Mouse (Mus musculus) kidney, adult 2 months (tissue): Measurements from ENCODE around the gene Mvb12b. TPM values are rescaled to one million over a fixed set of nuclear protein-coding genes. Genes with fewer than 3 reads are reported as not detected.

Experiments
- DNase-seq: peaks from one replicate; pipeline ENCODE4 v3.0.0; 2021
- H3K27ac ChIP-seq: fragments of 200-500 bp; 2 replicates; pipeline ENCODE4 v1.5.1; 2012; ENCODE audit warnings: low read depth, low read length, control low read depth, inconsistent platforms; ENCODE audit not compliant: insufficient read depth
- H3K27me3 ChIP-seq: fragments of 200-500 bp; replicated peaks from 2 replicates; pipeline ENCODE4 v1.6.1; 2012; ENCODE audit warnings: mild to moderate bottlenecking, moderate library complexity, low read length, inconsistent platforms; ENCODE audit not compliant: control insufficient read depth, insufficient read depth
- H3K36me3 ChIP-seq: fragments of 200-500 bp; 2 replicates; pipeline ENCODE4 v1.6.1; 2012; ENCODE audit warnings: mild to moderate bottlenecking, moderate library complexity, low read length, inconsistent platforms; ENCODE audit not compliant: control insufficient read depth, insufficient read depth
- H3K4me1 ChIP-seq: fragments of 200-500 bp; 2 replicates; pipeline ENCODE4 v1.6.1; 2011; ENCODE audit warnings: low read length; ENCODE audit not compliant: control insufficient read depth, insufficient read depth
- H3K4me3 ChIP-seq: fragments of 200-500 bp; 2 replicates; pipeline ENCODE4 v1.5.1; 2011; ENCODE audit warnings: mild to moderate bottlenecking, low read depth, low read length, control low read depth; ENCODE audit not compliant: insufficient read depth
- CTCF ChIP-seq: fragments of 200-500 bp; conservative IDR thresholded peaks from 2 replicates; pipeline ENCODE4 v1.5.1; 2011; ENCODE audit warnings: low read depth, mild to moderate bottlenecking, control low read depth, low read length, moderate library complexity, mixed read lengths; ENCODE audit not compliant: insufficient read depth, insufficient read length
- POLR2A ChIP-seq: fragments of 200-500 bp; IDR thresholded peaks from one replicate; pipeline ENCODE4 v1.6.1; 2011; ENCODE audit warnings: low read depth, low read length, control low read depth
- WGBS: fragments of 180-500 bp; shearing (Covaris S2); methylation state at CpG from one replicate; pipeline ENCODE4 v1.1.7; 2018; 5-methylcytosine and 5-hydroxymethylcytosine counted together
- polyA plus RNA-seq: library from polyadenylated mRNA; depleted of rRNA; stranded (reverse); fragments of >200 nt; gene quantifications from 2 replicates; pipeline ENCODE4 v1.2.3, GENCODE M21; 2012

Gene Mvb12b
- polyA plus RNA-seq, 1 experiment: 29.2 TPM

DNA sequence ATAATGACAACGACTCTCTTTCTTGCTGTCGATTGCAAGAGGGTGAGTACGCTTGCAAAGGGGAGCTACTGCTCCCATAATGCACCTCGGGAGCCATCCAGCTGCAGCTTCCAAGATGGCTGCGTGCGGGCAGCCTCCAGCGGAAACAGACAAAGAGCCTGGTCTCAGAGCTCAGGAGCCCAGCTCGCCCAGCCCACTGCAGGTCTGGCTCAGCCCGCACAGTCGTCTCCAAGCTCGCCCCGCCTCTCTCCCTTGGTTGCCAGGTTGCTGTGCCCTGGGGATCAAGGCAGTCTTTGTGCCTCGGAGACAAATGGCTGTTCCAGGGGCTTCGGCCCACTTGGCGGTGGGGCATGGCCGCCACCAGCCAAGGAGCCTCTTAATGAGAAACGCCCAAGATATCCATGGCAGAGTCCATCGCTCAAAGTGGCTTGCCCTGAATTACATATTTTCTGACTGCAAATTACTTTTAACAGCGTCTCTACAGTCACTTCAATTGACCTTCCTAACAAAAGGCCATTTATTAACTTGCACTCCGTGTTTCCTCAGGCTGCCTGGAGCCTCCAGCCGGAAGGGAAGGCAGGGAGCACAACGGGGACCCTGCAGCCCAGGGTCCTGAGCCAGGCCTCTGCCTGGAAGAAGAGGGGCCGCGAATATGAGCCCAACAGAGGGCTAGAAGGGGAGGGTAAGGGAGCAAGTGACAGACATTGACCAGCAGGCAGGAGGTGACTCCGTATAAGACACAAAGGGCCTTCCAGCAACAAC is 11.0 kb downstream of the Mvb12b start:
- Histone ChIP-seq H3K27ac (peak overlapping the region; percentile 54; the same call in 1 of the 2 replicates), H3K4me1 (peaks cover 41% of the 10 kb centered on the region), H3K36me3 (no peaks in the 10 kb centered on the region), H3K4me3 (no peak overlapping the region), H3K27me3 (no peaks in the 10 kb centered on the region)
- DNase-seq: peak; percentile 86
- no peak for TF ChIP-seq CTCF
- no peak for TF ChIP-seq POLR2A
- 28% methylated on average over 25 of the region's 25 CpGs for WGBS

DNA sequence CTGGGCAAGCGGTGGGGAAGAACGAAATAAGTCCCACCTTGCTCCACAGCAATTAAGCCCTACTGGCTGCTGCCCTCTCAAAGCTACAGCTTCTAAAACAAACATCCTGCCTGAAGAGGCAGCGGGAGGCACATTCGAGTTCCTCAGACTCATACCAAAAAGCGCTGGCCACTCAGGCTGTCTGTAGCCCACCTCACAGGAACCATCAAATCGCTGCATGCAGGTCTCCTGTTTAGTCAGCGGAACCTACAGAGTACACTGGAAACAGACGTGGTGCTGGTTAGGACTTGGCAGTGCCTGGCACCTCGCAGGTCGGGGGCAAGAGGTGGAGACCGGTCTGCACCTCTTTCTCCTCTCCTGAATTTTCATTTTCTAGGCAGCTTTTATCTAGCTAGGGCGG is 12.2 kb downstream of the Mvb12b start:
- DNase-seq: no peak
- 83% methylated on average over 12 of the region's 12 CpGs for WGBS
- no peak for TF ChIP-seq CTCF
- TF ChIP-seq POLR2A: no peak
- no peak overlapping the region for H3K27ac ChIP-seq
- peaks cover 52% of the 10 kb centered on the region for H3K4me1 ChIP-seq
- H3K4me3 ChIP-seq: no peak overlapping the region
- H3K27me3 ChIP-seq: no peaks in the 10 kb centered on the region
- H3K36me3 ChIP-seq: no peaks in the 10 kb centered on the region

DNA sequence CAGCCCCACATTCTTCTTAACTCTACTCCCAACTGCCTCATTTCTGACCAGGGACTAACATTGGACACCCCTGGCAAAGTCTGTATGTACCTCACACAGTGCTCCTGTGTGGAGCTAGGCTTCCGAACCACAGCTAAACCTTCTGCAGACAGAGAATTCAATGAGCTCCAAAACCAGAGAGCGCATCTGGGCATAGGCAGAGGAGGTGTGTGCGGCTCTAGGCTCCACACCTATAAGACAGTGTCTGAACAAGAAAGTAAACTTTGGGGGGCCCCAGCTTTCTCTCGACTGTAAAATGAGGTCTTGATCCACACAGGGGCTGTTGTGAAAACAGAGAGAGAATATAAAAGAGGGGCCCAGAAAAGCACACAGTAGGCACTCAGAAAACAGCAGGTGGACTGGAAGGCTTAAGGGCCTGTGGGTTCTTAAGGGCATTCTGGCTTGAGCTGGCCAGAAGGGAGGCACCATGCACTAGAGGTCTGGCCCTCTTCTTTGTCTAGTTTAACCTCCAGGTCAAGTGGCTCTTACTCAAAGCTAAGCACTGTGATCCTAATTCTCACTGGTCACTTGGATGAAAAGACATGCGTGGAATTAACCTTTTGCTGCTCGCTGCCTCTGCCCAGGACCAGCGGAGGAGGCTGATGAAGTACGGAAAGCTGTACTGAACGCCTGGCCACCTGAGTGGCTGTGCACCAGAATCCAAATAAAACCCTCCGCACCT is 12.7 kb downstream of the Mvb12b start:
- WGBS: 87% methylated on average over 10 of the region's 10 CpGs

DNA sequence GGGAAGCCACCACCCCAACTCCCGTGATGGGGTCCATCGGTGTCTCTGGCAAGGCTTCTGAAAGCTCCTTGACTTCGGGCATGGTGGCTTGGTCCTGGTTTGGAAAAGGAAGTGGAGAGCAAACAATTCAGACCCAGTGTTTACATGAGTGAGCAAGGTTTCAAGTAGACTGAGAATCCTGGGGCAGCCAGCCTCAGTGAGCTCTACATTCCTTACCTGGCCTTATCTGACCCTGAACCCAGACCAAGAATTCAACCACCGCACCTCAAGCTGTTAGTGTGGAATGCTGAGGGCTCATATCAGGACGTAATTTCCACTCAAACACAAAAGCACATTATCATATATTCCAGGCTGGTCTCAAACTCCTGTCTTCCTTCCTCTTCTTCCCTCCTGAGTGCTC is 13.4 kb downstream of the Mvb12b start:
- Histone ChIP-seq H3K27me3 (no peaks in the 10 kb centered on the region), H3K36me3 (no peaks in the 10 kb centered on the region), H3K4me1 (peaks cover 62% of the 10 kb centered on the region), H3K4me3 (no peak overlapping the region), H3K27ac (no peak overlapping the region)
- TF ChIP-seq POLR2A (no peak), CTCF (no peak)
- no peak for DNase-seq
- WGBS: 63% methylated on average over 5 of the region's 5 CpGs

More for the DNA sequence above, 12.7 kb downstream of the Mvb12b start:
- H3K36me3 ChIP-seq: no peaks in the 10 kb centered on the region
- H3K27me3 ChIP-seq: no peaks in the 10 kb centered on the region
- no peak for DNase-seq
- no peak overlapping the region for H3K27ac ChIP-seq
- H3K4me3 ChIP-seq: no peak overlapping the region
- no peak for TF ChIP-seq CTCF
- TF ChIP-seq POLR2A: no peak
- peaks cover 55% of the 10 kb centered on the region for H3K4me1 ChIP-seq

DNA sequence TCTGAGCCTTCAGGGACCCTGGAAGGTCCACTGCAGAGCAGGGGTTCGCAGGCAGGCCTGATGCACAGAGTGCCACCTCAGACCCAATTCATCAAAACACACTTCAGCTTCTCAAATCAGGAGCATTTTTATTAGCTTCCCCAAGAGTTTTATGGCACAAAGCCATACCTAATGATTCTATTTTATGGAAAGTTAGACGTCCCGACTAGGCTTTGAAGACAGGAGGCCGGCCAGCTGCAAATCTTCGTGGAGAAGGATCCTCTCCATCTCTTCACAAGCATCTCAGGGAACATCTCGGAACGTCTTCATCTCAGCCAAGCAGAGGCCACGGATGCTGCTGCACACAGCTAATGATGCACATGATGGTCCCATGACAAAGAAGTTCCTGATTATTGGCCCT is 14.2 kb downstream of the Mvb12b start:
- Histone ChIP-seq H3K27me3 (no peaks in the 10 kb centered on the region), H3K27ac (peak overlapping the region; percentile 39; the same call in 1 of the 2 replicates), H3K4me1 (peaks cover 70% of the 10 kb centered on the region), H3K36me3 (no peaks in the 10 kb centered on the region), H3K4me3 (no peak overlapping the region)
- no peak for TF ChIP-seq CTCF
- TF ChIP-seq POLR2A: no peak
- WGBS: 67% methylated on average over 8 of the region's 8 CpGs
- DNase-seq: no peak

DNA sequence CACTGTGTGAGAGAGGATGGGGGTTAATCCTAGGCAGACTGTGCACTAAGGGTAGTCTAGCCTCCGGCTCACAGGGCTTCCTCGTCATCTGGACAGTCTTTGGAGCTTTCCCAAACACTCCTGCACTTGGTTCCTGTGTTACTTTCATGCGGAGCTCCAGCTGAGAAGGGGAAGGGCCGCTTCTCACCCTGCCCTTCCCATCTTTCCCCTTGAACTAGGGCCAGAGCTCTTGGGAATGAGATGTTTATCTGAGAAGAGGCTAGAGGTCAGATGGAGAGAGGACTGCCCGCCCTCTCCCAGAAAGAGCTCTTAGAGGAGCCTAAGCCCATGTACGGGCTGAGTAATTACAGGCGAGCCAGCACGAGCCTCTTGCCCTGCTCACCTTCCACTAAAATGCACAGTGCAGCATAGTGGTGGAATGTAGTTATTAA is 14.9 kb downstream of the Mvb12b start:
- WGBS: 38% methylated on average over 8 of the region's 8 CpGs
- H3K36me3 ChIP-seq: no peaks in the 10 kb centered on the region
- H3K27me3 ChIP-seq: no peaks in the 10 kb centered on the region
- H3K4me3 ChIP-seq: no peak overlapping the region
- TF ChIP-seq POLR2A: no peak
- TF ChIP-seq CTCF: no peak
- peaks cover 69% of the 10 kb centered on the region for H3K4me1 ChIP-seq
- peak overlapping the region; percentile 39; the same call in 1 of the 2 replicates for H3K27ac ChIP-seq
- DNase-seq: peak; percentile 87

DNA sequence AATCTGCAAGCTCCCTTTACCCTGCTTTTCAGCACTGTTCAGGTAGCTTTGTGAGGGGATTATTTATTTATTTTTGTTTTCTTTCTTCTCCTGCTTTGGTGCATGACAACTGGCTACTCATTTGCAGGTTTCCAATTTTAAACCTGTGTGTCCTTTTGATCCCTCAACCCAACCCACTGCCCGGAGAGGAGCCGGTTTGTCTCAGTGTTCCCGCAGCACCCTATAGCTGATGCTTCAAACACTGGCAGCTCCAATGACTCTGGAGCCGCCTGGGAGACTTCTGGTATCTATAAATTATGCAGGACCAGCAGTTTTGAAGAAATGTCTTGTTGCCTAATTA is 16.6 kb downstream of the Mvb12b start:
- peak overlapping the region; percentile 22; the same call in 1 of the 2 replicates for H3K27ac ChIP-seq
- 53% methylated on average over 4 of the region's 4 CpGs for WGBS
- H3K27me3 ChIP-seq: no peaks in the 10 kb centered on the region
- H3K36me3 ChIP-seq: no peaks in the 10 kb centered on the region
- peaks cover 56% of the 10 kb centered on the region for H3K4me1 ChIP-seq
- peak; percentile 65 for DNase-seq
- H3K4me3 ChIP-seq: no peak overlapping the region
- no peak for TF ChIP-seq CTCF
- no peak for TF ChIP-seq POLR2A
